Mouse (Mus musculus) left cerebral cortex, postnatal 36 days (tissue): Measurements from ENCODE around the gene Tsr3. TPM values are rescaled to one million over a fixed set of nuclear protein-coding genes. Genes with fewer than 3 reads are reported as not detected.
A peak's percentile ranks its signal among the peaks of the same experiment; 100 is the strongest.

ENCODE experiments used
- DNase-seq, 2 experiments: peaks; one replicate each; pipeline ENCODE4 v3.0.0; 2021 to 2022; ENCODE audit warnings: low spot score in 2 of 2, mixed read lengths in 1 of 2
- intact Hi-C: fragments of 180-260 bp; cut with DNase I; formaldehyde crosslinking; loops from one replicate; pipeline ENCODE4 v1.15.1; 2025
- total RNA-seq, 2 experiments: library from RNA; stranded (reverse); gene quantifications; 2 replicates each; pipeline ENCODE4 v1.2.3; 2021

Tsr3 gene
- total RNA-seq, 2 experiments from 2014 or later, result 21.9 to 26.2 TPM

GRCm38 (mm10) chr17:25235635-25236034 lies 4.3 kb upstream of the Tsr3 start:
- no peak for DNase-seq
- intact Hi-C loops, result no loop called here

- DNase-seq, result no peak
- intact Hi-C loops, result no loop called here
Observed at GRCm38 (mm10) chr17:25243131-25243780, 3.3 kb downstream of the Tsr3 start.

GRCm38 (mm10) chr17:25244239-25244638 lies 4.3 kb downstream of the Tsr3 start:
- intact Hi-C loops, result no loop called here
- no peak for DNase-seq

- intact Hi-C loops, result no loop called here
- no peak for DNase-seq
Observed at GRCm38 (mm10) chr17:25248033-25248750, 8.2 kb downstream of the Tsr3 start.

GRCm38 (mm10) chr17:25250181-25250835 lies 10.3 kb downstream of the Tsr3 start:
- no peak for DNase-seq
- intact Hi-C loops, result no loop called here

GRCm38 (mm10) chr17:25252643-25253042 lies 12.7 kb downstream of the Tsr3 start:
- DNase-seq, result no peak
- intact Hi-C loops, result no loop called here

GRCm38 (mm10) chr17:25253760-25254159 lies 13.8 kb downstream of the Tsr3 start:
- intact Hi-C loops, result no loop called here
- no peak for DNase-seq

GRCm38 (mm10) chr17:25255110-25255509 lies 15.1 kb downstream of the Tsr3 start:
- no peak for DNase-seq
- intact Hi-C loops, result no loop called here

GRCm38 (mm10) chr17:25256140-25256754 lies 16.3 kb downstream of the Tsr3 start, which contains the start of gene Baiap3:
TSS of gene Baiap3 (minus strand) at chr17:25256364.
- intact Hi-C loops, result no loop called here
- DNase-seq, result no peak

GRCm38 (mm10) chr17:25257804-25258261 lies 17.9 kb downstream of the Tsr3 start:
- intact Hi-C loops, result no loop called here
- DNase-seq, result no peak

GRCm38 (mm10) chr17:25264453-25264852 lies 24.5 kb downstream of the Tsr3 start:
- DNase-seq, result no peak
- intact Hi-C loops, result no loop called here

- intact Hi-C loops, result loop anchor here (5.0 kb wide), 1 partner anchor 154 kb away; the partner anchor contains the start of gene Telo2
Observed at GRCm38 (mm10) chr17:25270795-25271335, 30.9 kb downstream of the Tsr3 start.

GRCm38 (mm10) chr17:25272326-25272725 lies 32.4 kb downstream of the Tsr3 start:
- no peak for DNase-seq
- intact Hi-C loops, result loop anchor here (2.0 to 5.0 kb wide), 2 partner anchors 88 to 155 kb away; partner anchors contain the start of genes BC003965 and Telo2

More at GRCm38 (mm10) chr17:25270795-25271335, 30.9 kb downstream of the Tsr3 start:
- DNase-seq, result no peak

- intact Hi-C loops, result loop anchor here (2.0 to 5.0 kb wide), 2 partner anchors 88 to 156 kb away; partner anchors contain the start of genes BC003965 and Telo2
- DNase-seq, result peak; percentile 96
Observed at GRCm38 (mm10) chr17:25272951-25273705, 33.2 kb downstream of the Tsr3 start.

- intact Hi-C loops, result loop anchor here (2.0 to 5.0 kb wide), 2 partner anchors 89 to 157 kb away; partner anchors contain the start of genes BC003965 and Telo2
- DNase-seq, result peak; percentile 97 to 99
Observed at GRCm38 (mm10) chr17:25273706-25274501, 33.9 kb downstream of the Tsr3 start.

GRCm38 (mm10) chr17:25274571-25275346 lies 34.8 kb downstream of the Tsr3 start, which contains the start of gene Ube2i:
TSS of gene Ube2i (minus strand) at chr17:25274622.
- no peak for DNase-seq
- intact Hi-C loops, result loop anchor here (5.0 kb wide), 1 partner anchor 157 kb away; the partner anchor contains the start of gene Telo2

- no peak for DNase-seq
- intact Hi-C loops, result no loop called here
Observed at GRCm38 (mm10) chr17:25275833-25276232, 35.9 kb downstream of the Tsr3 start.
